Mouse (Mus musculus) liver, postnatal 0 days (tissue): ENCODE results near the gene Nkx2-2. TPM values are rescaled to one million over a fixed set of nuclear protein-coding genes. Genes with fewer than 3 reads are reported as not detected.

Experiments
- ATAC-seq: fragments of 200-750 bp; cut with Nextera tagmentation; 2 replicates; pipeline ENCODE4 v1.8.0; 2017; ENCODE audit warnings: mild to moderate bottlenecking, moderate library complexity
- DNase-seq: peaks from one replicate; pipeline ENCODE4 v3.0.0-alpha.2; 2016
- H3K27ac ChIP-seq: fragments of 300-500 bp; sonication (generic); 2 replicates; pipeline ENCODE4 v1.5.1; 2014; ENCODE audit warnings: antibody characterized with exemption, moderate library complexity, mild to moderate bottlenecking, low read depth
- H3K27me3 ChIP-seq: fragments of 300-500 bp; sonication (generic); 2 replicates; pipeline ENCODE4 v1.6.1; 2014; ENCODE audit warnings: low read length, control low read depth, mixed read lengths; ENCODE audit not compliant: insufficient read depth
- H3K36me3 ChIP-seq: fragments of 300-500 bp; sonication (generic); replicated peaks from 2 replicates; pipeline ENCODE4 v1.6.1; 2014; ENCODE audit warnings: mild to moderate bottlenecking, control low read depth, low read length, moderate library complexity, mixed read lengths; ENCODE audit not compliant: insufficient read depth
- H3K4me1 ChIP-seq: fragments of 300-500 bp; sonication (generic); 2 replicates; pipeline ENCODE4 v1.6.1; 2014; ENCODE audit warnings: antibody characterized with exemption, mild to moderate bottlenecking, control low read depth; ENCODE audit not compliant: insufficient read depth
- H3K4me2 ChIP-seq: fragments of 300-500 bp; sonication (generic); 2 replicates; pipeline ENCODE4 v1.6.1; 2014; ENCODE audit warnings: low read depth, mild to moderate bottlenecking, low read length, moderate library complexity, mixed read lengths
- H3K4me3 ChIP-seq: fragments of 300-500 bp; sonication (generic); 2 replicates; pipeline ENCODE4 v1.5.1; 2014; ENCODE audit warnings: low read depth, low read length
- H3K9ac ChIP-seq: fragments of 300-500 bp; sonication (generic); replicated peaks from 2 replicates; pipeline ENCODE4 v1.6.1; 2014; ENCODE audit warnings: mild to moderate bottlenecking, moderate library complexity
- H3K9me3 ChIP-seq: fragments of 300-500 bp; sonication (generic); 2 replicates; pipeline ENCODE4 v1.6.1; 2016; ENCODE audit warnings: mild to moderate bottlenecking, control low read depth, low read length, mixed read lengths
- CTCF ChIP-seq: sonication (generic); IDR thresholded peaks from 2 replicates; pipeline ENCODE4 v1.5.1; 2016; ENCODE audit warnings: antibody characterized with exemption, low read depth
- EP300 ChIP-seq: IDR thresholded peaks from 2 replicates; pipeline ENCODE4 v1.6.1; 2016; ENCODE audit warnings: antibody characterized with exemption, low read depth, mild to moderate bottlenecking
- WGBS: fragments of 180-500 bp; shearing (Covaris S2); extraction: QIAGEN DNeasy Blood & Tissue Kit; methylation state at CpG from one replicate; pipeline ENCODE4 v1.1.7; 2014; ENCODE audit not compliant: insufficient replicate concordance; 5-methylcytosine and 5-hydroxymethylcytosine counted together
- polyA plus RNA-seq: library from polyadenylated mRNA; unstranded; fragments of >200 nt; fragmentation: Nextera tagmentation; extraction: Ambion mirVana; gene quantifications from 2 replicates; pipeline ENCODE4 v1.2.1, GENCODE M21; 2015

Nkx2-2 gene
- not detected in 2 replicates for polyA plus RNA-seq

DNA sequence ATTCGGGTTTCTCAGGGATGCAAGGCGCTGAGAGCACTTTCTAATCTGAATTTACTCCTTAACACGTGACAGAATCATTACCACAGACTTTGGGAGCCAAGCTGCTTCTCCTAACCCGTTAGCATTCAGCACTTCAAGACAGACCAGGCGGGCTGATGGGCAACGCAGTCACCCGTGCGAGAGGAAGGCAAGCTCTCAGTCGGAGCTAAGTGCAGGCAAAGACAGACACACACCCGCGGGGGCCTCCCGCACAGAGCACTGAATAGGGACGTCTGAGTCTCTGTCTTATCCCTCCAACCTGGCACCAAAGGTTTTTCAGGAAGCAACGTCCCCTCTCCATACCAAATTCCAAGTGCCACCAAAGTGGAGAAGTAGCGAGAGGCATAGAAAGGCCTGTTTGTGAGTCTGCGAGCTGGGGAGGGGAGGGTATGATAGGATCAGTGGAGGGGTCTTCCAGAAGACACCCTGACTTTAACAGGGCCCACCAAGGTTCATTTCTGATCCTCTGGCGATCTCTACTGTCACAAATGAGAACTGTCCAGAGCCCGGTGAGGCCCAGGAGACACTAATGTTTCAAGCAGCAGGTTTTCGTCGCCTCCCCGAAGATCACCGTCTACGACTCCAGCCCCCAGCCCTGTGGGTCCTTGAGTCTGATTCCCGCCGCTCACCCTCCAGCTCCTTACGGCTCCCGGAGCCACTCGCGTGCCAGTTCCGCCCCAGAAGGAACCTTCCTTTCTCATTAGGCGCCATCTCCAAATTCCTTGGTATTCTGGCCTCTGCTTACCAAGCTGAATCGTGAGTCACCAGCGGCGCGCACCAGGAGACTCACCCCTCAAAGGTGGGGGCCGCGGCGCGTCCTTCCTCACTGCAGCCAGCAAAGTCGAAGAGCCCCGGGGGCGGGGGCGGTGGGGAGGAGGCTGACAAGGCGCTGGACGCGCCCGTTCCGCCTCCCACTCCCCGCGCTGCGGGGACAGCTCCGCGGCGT lies at the start of gene Nkx2-2:
Gene Nkx2-2 (minus strand): TSS at position 973 of the 985 bp plus-strand sequence.
- Histone ChIP-seq H3K27ac (no peak within 1 kb of the TSS), H3K9me3 (no peaks in the 10 kb centered on the region), H3K36me3 (no peaks in the 10 kb centered on the region), H3K9ac (no peak within 1 kb of the TSS), H3K27me3 (peaks cover 79% of the 10 kb centered on the region), H3K4me2 (peak within 1 kb of the TSS; percentile 13; the same call in 1 of the 2 replicates), H3K4me1 (0 out of 2 replicates have a peak, but pooled peaks cover 4% of the 10 kb centered on the region), H3K4me3 (peak within 1 kb of the TSS; percentile 8; the same call in 1 of the 2 replicates)
- DNase-seq = no peak
- WGBS = 1% methylated on average over 52 of the region's 54 CpGs
- ATAC-seq = no peak
- TF ChIP-seq EP300 (no peak), CTCF (no peak)

DNA sequence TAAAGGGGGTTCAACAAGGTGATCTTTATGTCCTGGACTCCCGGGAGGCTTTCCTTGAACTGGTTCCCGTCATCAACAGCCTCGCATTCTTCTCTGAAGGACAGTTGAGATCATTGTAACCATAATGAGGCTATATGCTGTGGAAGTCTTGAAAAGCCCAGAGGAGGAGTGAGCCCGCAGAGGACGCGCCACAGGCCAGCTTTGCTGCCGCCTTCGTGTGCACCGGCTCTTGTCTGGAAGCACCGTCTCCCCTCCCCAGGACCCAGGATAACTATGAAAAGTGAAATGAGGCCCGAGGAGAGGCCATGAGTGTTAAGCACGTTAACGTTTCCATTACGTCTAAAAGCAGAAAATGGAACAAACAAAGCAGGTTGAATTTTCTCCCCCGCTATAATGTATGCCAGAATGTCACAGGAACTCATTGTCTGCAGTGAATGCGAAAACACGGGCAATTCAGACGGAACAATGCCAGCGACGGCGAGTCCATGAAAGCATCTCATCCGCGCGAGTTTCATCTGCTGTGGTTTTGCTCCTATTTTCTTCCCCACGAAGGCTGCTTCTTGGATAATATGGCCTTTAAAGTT lies 41.8 kb upstream of the Nkx2-2 start:
- no peak for DNase-seq

DNA sequence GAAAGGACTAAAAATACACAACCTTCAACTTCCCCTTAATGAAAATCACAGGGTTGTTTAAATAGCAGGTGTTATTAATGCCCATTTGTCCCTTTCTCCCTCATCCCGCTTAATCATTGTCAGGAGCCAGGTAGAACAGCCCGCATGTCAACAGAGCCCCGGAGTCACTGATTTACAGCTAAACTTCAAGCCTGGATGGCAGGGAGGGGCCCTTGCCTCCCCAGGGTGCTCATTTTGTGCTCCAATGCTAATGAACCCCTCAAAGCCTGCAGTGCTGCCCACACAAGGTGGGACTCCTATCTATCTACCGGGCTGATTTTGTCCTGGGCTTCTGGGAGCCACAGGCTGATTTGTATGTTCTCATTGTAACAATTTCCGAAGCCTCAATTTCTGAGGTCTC lies 37.1 kb upstream of the Nkx2-2 start:
- DNase-seq (no peak), ATAC-seq (no peak)
- TF ChIP-seq EP300 (no peak), CTCF (no peak)
- WGBS = 51% methylated on average over 5 of the region's 5 CpGs
- no peaks in the 10 kb centered on the region for H3K27me3 ChIP-seq
- H3K36me3 ChIP-seq = no peaks in the 10 kb centered on the region
- H3K9me3 ChIP-seq = no peaks in the 10 kb centered on the region
- no peak overlapping the region for H3K27ac ChIP-seq
- no peak overlapping the region for H3K9ac ChIP-seq
- no peak overlapping the region for H3K4me3 ChIP-seq
- H3K4me1 ChIP-seq = no peaks in the 10 kb centered on the region
- H3K4me2 ChIP-seq = no peak overlapping the region

More for the DNA sequence above, 41.8 kb upstream of the Nkx2-2 start:
- H3K4me1 ChIP-seq = no peaks in the 10 kb centered on the region
- no peak overlapping the region for H3K9ac ChIP-seq
- H3K27ac ChIP-seq = no peak overlapping the region
- H3K4me2 ChIP-seq = no peak overlapping the region
- no peaks in the 10 kb centered on the region for H3K27me3 ChIP-seq
- 87% methylated on average over 25 of the region's 25 CpGs for WGBS
- no peak for TF ChIP-seq EP300
- no peak for TF ChIP-seq CTCF
- no peaks in the 10 kb centered on the region for H3K9me3 ChIP-seq
- H3K36me3 ChIP-seq = no peaks in the 10 kb centered on the region
- no peak overlapping the region for H3K4me3 ChIP-seq
- ATAC-seq = no peak

DNA sequence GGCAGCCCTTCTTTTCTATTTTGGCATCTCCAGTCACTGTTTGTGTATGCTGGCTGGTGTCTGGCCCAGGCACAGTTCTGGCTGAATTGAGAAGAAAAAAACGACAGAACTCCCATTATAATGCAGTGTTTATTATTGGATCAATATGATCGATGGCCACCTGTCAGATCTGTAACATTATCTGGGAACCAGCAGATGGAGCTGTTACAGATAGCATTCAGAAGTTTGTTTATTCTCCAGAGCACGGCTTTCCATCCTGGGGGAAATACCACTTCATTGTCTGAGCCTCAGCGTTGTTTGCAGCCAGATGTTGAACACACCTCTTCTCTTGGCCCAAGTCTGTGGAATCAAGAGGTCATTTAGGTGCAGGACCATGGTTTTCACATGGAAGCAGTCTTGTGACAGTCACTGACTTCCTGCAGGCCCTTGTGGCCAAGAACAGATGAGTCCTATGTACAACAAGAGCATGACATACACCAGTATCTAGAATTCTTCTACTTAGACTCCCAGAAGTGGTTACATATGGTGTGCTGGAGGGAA lies 11.1 kb upstream of the Nkx2-2 start:
- no peak for ATAC-seq
- WGBS = 16% methylated on average over 4 of the region's 4 CpGs
- H3K27ac ChIP-seq = no peak overlapping the region
- no peaks in the 10 kb centered on the region for H3K36me3 ChIP-seq
- H3K4me2 ChIP-seq = no peak overlapping the region
- DNase-seq = no peak
- no peaks in the 10 kb centered on the region for H3K4me1 ChIP-seq
- 0 out of 2 replicates have a peak, but pooled peaks cover 2% of the 10 kb centered on the region for H3K27me3 ChIP-seq
- no peak overlapping the region for H3K9ac ChIP-seq
- H3K4me3 ChIP-seq = no peak overlapping the region
- TF ChIP-seq EP300 (no peak), CTCF (peak; percentile 50)
- H3K9me3 ChIP-seq = no peaks in the 10 kb centered on the region

DNA sequence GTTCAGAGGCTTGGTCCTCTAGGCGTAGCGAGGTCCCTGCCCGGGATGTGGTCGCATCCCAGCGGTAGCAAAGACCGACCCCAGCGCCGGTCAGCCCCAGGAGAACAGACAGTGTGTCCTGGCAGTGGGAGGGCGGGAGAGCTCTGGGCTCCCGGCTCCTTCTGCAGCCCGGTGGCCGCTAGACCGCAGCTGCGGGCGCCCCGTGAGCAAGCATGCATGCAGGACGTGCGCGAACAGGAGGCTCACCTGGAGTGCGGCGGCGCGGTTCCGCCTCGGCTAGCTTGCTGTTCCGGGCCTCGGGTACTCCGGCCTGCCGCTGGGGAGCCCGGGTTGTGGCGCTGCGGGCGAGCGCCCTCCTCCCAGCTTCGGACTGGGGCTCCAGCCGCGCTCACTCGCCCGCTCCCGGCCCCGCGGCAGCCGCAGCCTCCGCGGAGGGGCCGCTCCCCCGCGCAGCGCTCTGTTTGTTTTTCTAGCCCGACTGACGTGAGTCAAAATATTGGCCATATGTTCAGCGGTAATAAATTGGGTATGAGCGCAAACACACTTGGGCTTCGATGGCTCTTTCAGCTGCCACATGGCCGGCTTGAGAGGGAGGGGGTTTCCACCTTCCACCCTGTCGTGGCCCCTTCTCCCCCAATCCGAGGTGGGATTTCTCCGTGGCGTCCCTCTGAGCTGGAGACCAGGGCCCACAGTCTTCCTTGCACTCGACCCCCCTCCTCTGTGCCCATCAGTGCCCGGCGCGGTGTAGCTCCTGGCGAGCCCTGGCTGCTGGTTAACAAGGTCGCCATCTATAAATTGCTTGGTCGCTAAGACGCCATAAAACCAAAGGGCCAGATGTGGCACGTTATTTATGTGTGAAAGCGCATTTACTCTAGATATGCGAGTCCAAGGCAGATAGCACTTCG lies 920 bp upstream of the Nkx2-2 start:
- Histone ChIP-seq H3K27me3 (peaks cover 65% of the 10 kb centered on the region), H3K4me3 (no peak overlapping the region)
- TF ChIP-seq CTCF (no peak), EP300 (no peak)

More for the DNA sequence above, 920 bp upstream of the Nkx2-2 start:
- WGBS = 2% methylated on average over 51 of the region's 71 CpGs
- Histone ChIP-seq H3K4me1 (0 out of 2 replicates have a peak, but pooled peaks cover 4% of the 10 kb centered on the region), H3K36me3 (no peaks in the 10 kb centered on the region), H3K9ac (no peak overlapping the region), H3K27ac (no peak overlapping the region), H3K9me3 (no peaks in the 10 kb centered on the region), H3K4me2 (peak overlapping the region; percentile 13; the same call in 1 of the 2 replicates)
- DNase-seq = no peak
- no peak for ATAC-seq
